Mouse (Mus musculus) stomach, adult 2 months (tissue): Measurements from ENCODE around the gene Gm9913. TPM values are rescaled to one million over a fixed set of nuclear protein-coding genes. Genes with fewer than 3 reads are reported as not detected.

Experiments
- polyA plus RNA-seq: library from polyadenylated mRNA; depleted of rRNA; stranded (reverse); fragments of >200 nt; gene quantifications from 2 replicates; pipeline ENCODE4 v1.2.3, GENCODE M21; 2012; rRNA removed

The Gm9913 gene
- 0.03 TPM in 1 of 2 replicates, not detected in the other for polyA plus RNA-seq

GRCm38 (mm10) chr2:125505006-125505745, at the start of gene Gm9913:
Gene Gm9913, plus strand, starts transcription at chr2:125505089.

DNA sequence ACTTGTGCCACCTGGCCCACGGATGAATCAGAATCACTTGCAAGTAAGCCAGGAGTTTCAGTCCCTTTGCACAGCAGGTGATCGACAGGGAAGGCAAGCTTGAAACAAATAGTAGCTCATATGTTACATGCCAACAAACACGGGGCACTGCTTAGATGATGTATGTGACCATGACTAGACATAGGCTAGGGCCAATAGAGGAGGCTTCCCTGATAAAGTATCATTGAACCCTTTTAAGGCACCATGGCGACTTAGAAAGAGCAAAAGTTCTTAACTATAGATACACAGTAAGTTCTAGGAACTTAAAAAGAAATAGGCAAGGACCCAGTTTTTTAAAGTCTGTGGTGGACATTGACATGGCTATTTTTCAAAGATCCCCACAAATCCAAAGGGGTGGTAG, 3.0 kb downstream of the Gm9913 start, which contains the start of gene Fbn1:
Fbn1 (minus strand) TSS at position 101 of the 400 bp plus-strand sequence.

Other genes with a start within 250 kb of the Gm9913 start
- 3.7 and 4.7 TPM in 2 replicates for gene Fbn1, start 2.9 kb downstream of the Gm9913 start, polyA plus RNA-seq
- 0.19 and 0.26 TPM in 2 replicates for gene Cep152, start 120.0 kb downstream of the Gm9913 start, polyA plus RNA-seq
- gene Eid1, start 168.0 kb downstream of the Gm9913 start, polyA plus RNA-seq = 4.2 and 8.8 TPM in 2 replicates
- 0.15 and 0.34 TPM in 2 replicates for gene Shc4, start 219.1 kb downstream of the Gm9913 start, polyA plus RNA-seq